20 mouse cellular contexts compared by ENCODE assay signal in the genomic region with DNA sequence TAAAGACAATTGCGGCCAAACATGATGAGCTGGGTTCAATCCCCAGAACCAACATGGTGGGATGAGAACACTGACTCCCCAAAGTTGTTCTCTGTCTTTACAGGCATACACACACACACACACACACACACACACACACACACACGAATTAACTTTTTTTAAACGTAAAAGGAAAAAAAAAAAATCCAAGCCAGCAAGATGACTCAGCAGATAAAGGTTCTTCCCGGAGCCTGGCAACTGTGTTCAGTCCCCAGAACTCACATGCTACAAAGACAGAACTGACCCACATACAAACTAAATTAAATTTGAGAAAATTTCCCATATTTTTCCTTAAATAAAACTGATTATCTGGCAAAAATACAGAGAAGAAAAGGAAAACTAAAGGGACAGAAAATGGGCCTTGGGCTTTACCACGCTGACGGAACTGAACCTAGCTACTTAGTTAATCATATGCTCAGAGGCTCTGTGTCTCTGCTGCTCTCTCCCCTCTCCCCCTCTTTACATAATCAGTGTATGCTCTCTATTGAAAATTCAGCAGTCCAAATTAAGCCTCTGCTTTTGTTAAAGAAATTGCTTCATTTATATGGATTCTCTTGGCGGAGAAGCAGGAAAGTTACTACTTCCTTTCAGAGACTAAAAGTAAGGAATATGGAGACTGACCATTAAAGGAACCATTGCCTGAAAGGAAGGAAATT. TPM values are rescaled to one million over a fixed set of nuclear protein-coding genes. Genes with fewer than 3 reads are reported as not detected.
DNase-seq lines count a peak whose midpoint lies in the region; ATAC-seq and TF ChIP-seq lines count a peak whose summit lies in the region.
"Had no signal": no experiment of that assay in that cellular context is flagged by ENCODE, and none has a peak within 500 bp of the region (broad histone marks: within the 10 kb centered on the region; RNA-seq: fewer than 3 reads in every experiment).

No protein-coding gene starts in this region.

- no peak for DNase-seq in forebrain, embryonic 11.5 days (ENCODE audit: low spot score)
- peak; percentile 18 for DNase-seq in testis, postnatal 10 days (ENCODE audit: low spot score)
- DNase-seq in testis, postnatal 14 days (ENCODE audit: low spot score): no peak
- peak; percentile 38 for DNase-seq in brain, embryonic 14.5 days (ENCODE audit: low read depth)
- DNase-seq in midbrain, postnatal 0 days (ENCODE audit: low spot score): no peak
- no peak for DNase-seq in right cerebral cortex, adult 2 months (ENCODE audit: low spot score in 2 of 2)
- DNase-seq in MN1 (ENCODE audit: low spot score): no peak
- DNase-seq: cerebellum, postnatal 10 days; retina, postnatal 1 day; thymus, postnatal 25 days had no signal

- H3K9ac ChIP-seq in forebrain, embryonic 16.5 days (replicated peaks; ENCODE audit: low read depth, low read length): no peak overlapping the region
- H3K9ac ChIP-seq in forebrain, embryonic 11.5 days (ENCODE audit: low read length): no peak overlapping the region
- H3K9ac ChIP-seq in midbrain, postnatal 0 days (replicated peaks; ENCODE audit: low read length, poor library complexity, severe bottlenecking): no peak overlapping the region
- H3K9ac ChIP-seq: heart, embryonic 13.5 days; limb, embryonic 13.5 days; lung, embryonic 15.5 days; neural tube, embryonic 15.5 days had no signal

- no peaks in the 10 kb centered on the region for H3K36me3 ChIP-seq in forebrain, embryonic 16.5 days (ENCODE audit: control insufficient read depth, insufficient read depth)
- H3K36me3 ChIP-seq in forebrain, embryonic 11.5 days (ENCODE audit: control insufficient read depth, insufficient read depth, low read length): no peaks in the 10 kb centered on the region
- no peaks in the 10 kb centered on the region for H3K36me3 ChIP-seq in midbrain, postnatal 0 days (ENCODE audit: insufficient read depth, low read length)
- H3K36me3 ChIP-seq: heart, embryonic 13.5 days; limb, embryonic 13.5 days; lung, embryonic 15.5 days; neural tube, embryonic 15.5 days had no signal

- TF ChIP-seq CTCF in brain, embryonic 14.5 days (IDR thresholded peaks at IDR 0.05; ENCODE audit: borderline replicate concordance, extremely low read depth, insufficient read depth, insufficient read length): no peak
- no peak for TF ChIP-seq CTCF in midbrain, postnatal 0 days (IDR thresholded peaks at IDR 0.05)

- no peaks in the 10 kb centered on the region for H3K9me3 ChIP-seq in forebrain, embryonic 16.5 days (ENCODE audit: control insufficient read depth, low read length)
- H3K9me3 ChIP-seq in forebrain, embryonic 11.5 days (ENCODE audit: control insufficient read depth, low read length): no peaks in the 10 kb centered on the region
- no peaks in the 10 kb centered on the region for H3K9me3 ChIP-seq in midbrain, postnatal 0 days (ENCODE audit: low read length)
- H3K9me3 ChIP-seq: heart, embryonic 13.5 days; limb, embryonic 13.5 days; lung, embryonic 15.5 days; neural tube, embryonic 15.5 days had no signal

- peak; percentile 50; the same call in 1 of the 2 replicates for ATAC-seq in forebrain, embryonic 16.5 days
- ATAC-seq in forebrain, embryonic 11.5 days (replicated peaks; ENCODE audit: low FRiP score): no peak
- no peak for ATAC-seq in midbrain, postnatal 0 days (ENCODE audit: low FRiP score)

- no peak overlapping the region for H3K4me3 ChIP-seq in forebrain, embryonic 16.5 days (replicated peaks; ENCODE audit: low read length)
- H3K4me3 ChIP-seq in forebrain, embryonic 11.5 days (ENCODE audit: low read depth, low read length): no peak overlapping the region
- no peak overlapping the region for H3K4me3 ChIP-seq in midbrain, postnatal 0 days (ENCODE audit: low read depth, low read length)
- H3K4me3 ChIP-seq: erythroblast, embryonic 14.5 days; heart, embryonic 13.5 days; limb, embryonic 13.5 days; lung, embryonic 15.5 days; neural tube, embryonic 15.5 days had no signal

- H3K4me1 ChIP-seq in forebrain, embryonic 16.5 days (replicated peaks; ENCODE audit: control insufficient read depth, insufficient read depth, low read length): no peaks in the 10 kb centered on the region; the same call in 1 of the 2 replicates
- no peaks in the 10 kb centered on the region for H3K4me1 ChIP-seq in forebrain, embryonic 11.5 days (replicated peaks; ENCODE audit: control insufficient read depth, insufficient read depth, low read length)
- no peaks in the 10 kb centered on the region for H3K4me1 ChIP-seq in midbrain, postnatal 0 days (ENCODE audit: insufficient read depth, low read length)
- H3K4me1 ChIP-seq: heart, embryonic 13.5 days; limb, embryonic 13.5 days; neural tube, embryonic 15.5 days had no signal

- no peak overlapping the region for H3K4me2 ChIP-seq in forebrain, embryonic 16.5 days (ENCODE audit: low read length)
- no peak overlapping the region for H3K4me2 ChIP-seq in forebrain, embryonic 11.5 days (ENCODE audit: low read depth, low read length, severe bottlenecking)
- H3K4me2 ChIP-seq in midbrain, postnatal 0 days (ENCODE audit: low read depth, low read length, poor library complexity, severe bottlenecking): no peak overlapping the region
- H3K4me2 ChIP-seq: heart, embryonic 13.5 days; limb, embryonic 13.5 days; lung, embryonic 15.5 days; neural tube, embryonic 15.5 days had no signal

- no peaks in the 10 kb centered on the region for H3K27me3 ChIP-seq in forebrain, embryonic 16.5 days (replicated peaks; ENCODE audit: control insufficient read depth, insufficient read depth, low read length)
- no peaks in the 10 kb centered on the region for H3K27me3 ChIP-seq in forebrain, embryonic 11.5 days (ENCODE audit: control insufficient read depth, insufficient read depth, low read length)
- H3K27me3 ChIP-seq in midbrain, postnatal 0 days (ENCODE audit: insufficient read depth, low read length): no peaks in the 10 kb centered on the region
- H3K27me3 ChIP-seq: heart, embryonic 13.5 days; limb, embryonic 13.5 days; lung, embryonic 15.5 days; neural tube, embryonic 15.5 days; Patski had no signal

- no peak overlapping the region for H3K27ac ChIP-seq in forebrain, embryonic 16.5 days (ENCODE audit: low read length)
- H3K27ac ChIP-seq in forebrain, embryonic 11.5 days (ENCODE audit: low read depth, low read length): no peak overlapping the region
- no peak overlapping the region for H3K27ac ChIP-seq in midbrain, postnatal 0 days (ENCODE audit: low read depth, low read length)
- H3K27ac ChIP-seq: heart, embryonic 13.5 days; limb, embryonic 13.5 days; lung, embryonic 15.5 days; neural tube, embryonic 15.5 days had no signal

- TF ChIP-seq POLR2A in brain, embryonic 14.5 days (IDR thresholded peaks at IDR 0.05; ENCODE audit: borderline replicate concordance, extremely low read depth, insufficient read depth, insufficient read length, poor library complexity, severe bottlenecking): no peak

- WGBS in forebrain, embryonic 16.5 days: 44% methylated on average over 6 of the region's 7 CpGs
- WGBS in forebrain, embryonic 11.5 days: 77% methylated on average over 7 of the region's 7 CpGs
- 70% methylated on average over 7 of the region's 7 CpGs for WGBS in midbrain, postnatal 0 days

RNA-seq across cellular contexts. Expression of a gene that starts 10.0 kb away (rescaled TPM):
- polyA plus RNA-seq in forebrain, embryonic 16.5 days (2015; fragmentation: Nextera tagmentation; extraction: Ambion mirVana): 1.9 and 2.4 TPM in 2 replicates
- polyA plus RNA-seq in forebrain, embryonic 11.5 days (2014; fragmentation: Nextera tagmentation; extraction: Ambion mirVana): 4.0 and 5.5 TPM in 2 replicates
- polyA plus RNA-seq in brain, embryonic 14.5 days (2012; rRNA removed): 1.6 and 2.2 TPM in 2 replicates
- total RNA-seq in midbrain, postnatal 0 days (2014; rRNA removed): 1.9 and 2.3 TPM in 2 replicates
- polyA plus RNA-seq in midbrain, postnatal 0 days (2015; fragmentation: Nextera tagmentation; extraction: Ambion mirVana): 0.90 and 1.5 TPM in 2 replicates
- polyA plus RNA-seq: erythroblast, embryonic 14.5 days had no signal

RNA-seq across cellular contexts. Expression of a gene that starts 16.5 kb away (rescaled TPM):
- 0.18 TPM in 1 of 2 replicates, not detected in the other for polyA plus RNA-seq in forebrain, embryonic 16.5 days (2015; fragmentation: Nextera tagmentation; extraction: Ambion mirVana)
- polyA plus RNA-seq in forebrain, embryonic 11.5 days (2014; fragmentation: Nextera tagmentation; extraction: Ambion mirVana): not detected in 2 replicates
- 0.08 TPM in 1 of 2 replicates, not detected in the other for polyA plus RNA-seq in brain, embryonic 14.5 days (2012; rRNA removed)
- not detected in 2 replicates for total RNA-seq in midbrain, postnatal 0 days (2014; rRNA removed)
- polyA plus RNA-seq in midbrain, postnatal 0 days (2015; fragmentation: Nextera tagmentation; extraction: Ambion mirVana): not detected in 2 replicates
- total RNA-seq: hematopoietic stem cell, adult 5-6 weeks; layer of hippocampus, adult 18-20 months had no signal
- polyA plus RNA-seq: erythroblast, embryonic 14.5 days; heart, embryonic 13.5 days; kidney, embryonic 16.5 days; lung, embryonic 15.5 days had no signal

RNA-seq across cellular contexts. Expression of a gene that starts 20.7 kb away (rescaled TPM):
- polyA plus RNA-seq in forebrain, embryonic 16.5 days (2015; fragmentation: Nextera tagmentation; extraction: Ambion mirVana): 51.0 and 54.0 TPM in 2 replicates
- polyA plus RNA-seq in forebrain, embryonic 11.5 days (2014; fragmentation: Nextera tagmentation; extraction: Ambion mirVana): 64.9 and 68.2 TPM in 2 replicates
- polyA plus RNA-seq in brain, embryonic 14.5 days (2012; rRNA removed): 25.5 and 33.9 TPM in 2 replicates
- total RNA-seq in midbrain, postnatal 0 days (2014; rRNA removed): 27.8 and 28.2 TPM in 2 replicates
- 51.6 and 58.8 TPM in 2 replicates for polyA plus RNA-seq in midbrain, postnatal 0 days (2015; fragmentation: Nextera tagmentation; extraction: Ambion mirVana)

Comparison
In these comparisons a context has a peak if more than half of its experiments do, and no peak if none do; other contexts are left out.
1. DNase-seq: peak in testis, postnatal 10 days (single experiment) and brain, embryonic 14.5 days (single experiment); none in forebrain, embryonic 11.5 days (single experiment), testis, postnatal 14 days (single experiment), midbrain, postnatal 0 days (single experiment), right cerebral cortex, adult 2 months (0 of 2) and MN1 (single experiment).